Mouse (Mus musculus): ENCODE results near the gene 1700001J03Rik. TPM values are rescaled to one million over a fixed set of nuclear protein-coding genes. Genes with fewer than 3 reads are reported as not detected.

The 1700001J03Rik gene
- total and polyA plus RNA-seq, 3 experiments = 0.18 TPM; not detected in 2

DNA sequence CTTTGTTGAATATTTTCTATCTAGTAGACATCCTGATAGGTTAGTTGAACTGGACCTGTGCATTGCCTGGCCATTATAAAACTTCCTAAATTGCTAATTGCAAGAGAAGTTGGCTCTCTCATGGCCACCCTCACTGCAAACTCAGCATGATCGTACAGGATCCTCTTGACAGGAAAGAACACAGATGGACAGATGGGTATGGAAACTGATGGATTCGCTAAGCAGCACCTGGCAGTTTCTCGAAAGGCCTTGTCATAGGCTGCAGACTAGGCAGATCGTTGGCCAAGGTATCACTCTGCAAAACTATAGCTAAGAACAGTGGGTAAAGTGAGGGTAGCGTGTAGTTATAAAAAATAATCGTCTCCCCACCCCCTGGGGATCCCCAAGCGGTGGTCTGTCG is 8.3 kb upstream of the 1700001J03Rik start:
- Histone ChIP-seq H3K36me3 (ENCODE audit: control insufficient read depth in 1 of 2, insufficient read depth in 2 of 2, low read length in 2 of 2) (no peaks in the 10 kb centered on the region), H3K27ac (ENCODE audit: control insufficient read depth, low read depth, low read length) (no peak overlapping the region), H3K4me3 (ENCODE audit: control insufficient read depth in 1 of 2, insufficient read depth in 1 of 2, low read depth in 2 of 2, low read length in 2 of 2) (no peak overlapping the region)

DNA sequence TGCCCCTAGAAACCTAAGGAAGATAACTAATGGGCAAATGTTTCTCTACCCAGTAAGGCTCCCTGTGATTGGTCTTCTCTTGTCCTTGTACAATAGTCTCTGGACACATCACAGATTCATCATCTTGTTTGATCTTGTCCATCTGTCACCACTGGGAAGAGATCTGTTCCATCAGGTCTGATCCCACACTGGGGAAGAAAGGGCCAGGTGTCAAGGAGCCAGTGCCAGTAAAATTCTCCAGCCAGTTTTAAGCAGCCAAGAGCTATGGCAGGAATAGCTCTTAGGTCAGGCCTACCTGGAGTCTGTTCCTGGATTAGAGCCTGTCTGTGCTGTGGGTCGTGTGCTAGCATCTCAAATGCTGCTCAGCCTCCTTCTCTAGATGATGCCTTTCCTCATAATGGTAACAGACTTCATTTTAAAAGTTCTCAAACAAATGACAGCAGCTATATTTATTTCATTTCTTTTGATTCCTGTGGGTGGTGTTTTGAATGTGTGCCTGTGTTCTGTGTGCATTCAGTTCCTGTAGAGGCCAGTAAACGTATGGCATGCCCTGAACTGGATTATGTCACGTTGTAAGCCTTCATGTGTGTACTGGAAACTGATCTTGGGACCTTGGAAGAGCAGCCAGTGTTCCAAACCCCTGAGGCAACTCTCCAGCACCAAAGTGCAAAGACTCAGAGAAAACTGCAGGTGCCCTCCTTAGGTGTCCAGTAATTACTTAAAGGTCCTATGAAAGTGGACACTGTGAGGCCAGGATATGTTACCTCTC is 5.6 kb upstream of the 1700001J03Rik start:
- Histone ChIP-seq H3K9me3 (replicated peaks; ENCODE audit: insufficient read depth, low read length) (no peaks in the 10 kb centered on the region), H3K4me3 (ENCODE audit: control insufficient read depth in 1 of 2, insufficient read depth in 1 of 2, low read depth in 2 of 2, low read length in 2 of 2) (no peak overlapping the region), H3K36me3 (ENCODE audit: control insufficient read depth in 1 of 2, insufficient read depth in 2 of 2, low read length in 2 of 2) (no peaks in the 10 kb centered on the region), H3K27ac (ENCODE audit: control insufficient read depth, low read depth, low read length) (no peak overlapping the region), H3K79me2 (ENCODE audit: control insufficient read depth, insufficient read depth, low read length, poor library complexity) (no peaks in the 10 kb centered on the region), H3K4me1 (ENCODE audit: control insufficient read depth in 1 of 2, insufficient read depth in 2 of 2, low read length in 2 of 2) (no peaks in the 10 kb centered on the region), H3K9ac (ENCODE audit: control insufficient read depth, low read depth, low read length, poor library complexity, severe bottlenecking) (no peak overlapping the region), H3K27me3 (ENCODE audit: control insufficient read depth in 1 of 2, insufficient read depth in 2 of 2, low read length in 2 of 2) (no peaks in the 10 kb centered on the region)
- TF ChIP-seq MAFK (IDR thresholded peaks at IDR 0.05; ENCODE audit: borderline replicate concordance, low read depth, low read length) (no peak), BHLHE40 (IDR thresholded peaks at IDR 0.05; ENCODE audit: borderline replicate concordance, low read depth, low read length) (no peak), POLR2AphosphoS5 (IDR thresholded peaks at IDR 0.05; ENCODE audit: borderline replicate concordance, low read depth, low read length) (no peak), ELF1 (IDR thresholded peaks at IDR 0.05; ENCODE audit: low read depth, low read length) (no peak), MYB (IDR thresholded peaks at IDR 0.05; ENCODE audit: low read depth, low read length) (no peak), E2F4 (IDR thresholded peaks at IDR 0.05; ENCODE audit: borderline replicate concordance, low read depth, low read length) (no peak), HCFC1 (IDR thresholded peaks at IDR 0.05; ENCODE audit: low read depth, low read length) (no peak), ZC3H11A (IDR thresholded peaks at IDR 0.05; ENCODE audit: low read depth, low read length) (no peak), TAL1 (IDR thresholded peaks at IDR 0.05; ENCODE audit: low read length) (no peak), MAX (IDR thresholded peaks at IDR 0.05; ENCODE audit: low read length) (no peak), UBTF (IDR thresholded peaks at IDR 0.05; ENCODE audit: borderline replicate concordance, insufficient read depth, low read depth, low read length) (no peak)
- DNase-seq (ENCODE audit: low read depth, low spot score) = no peak

More for the DNA sequence above, 8.3 kb upstream of the 1700001J03Rik start:
- no peak for DNase-seq (ENCODE audit: low read depth, low spot score)
- Histone ChIP-seq H3K79me2 (ENCODE audit: control insufficient read depth, insufficient read depth, low read length, poor library complexity) (no peaks in the 10 kb centered on the region), H3K27me3 (ENCODE audit: control insufficient read depth in 1 of 2, insufficient read depth in 2 of 2, low read length in 2 of 2) (no peaks in the 10 kb centered on the region), H3K9ac (ENCODE audit: control insufficient read depth, low read depth, low read length, poor library complexity, severe bottlenecking) (no peak overlapping the region), H3K4me1 (ENCODE audit: control insufficient read depth in 1 of 2, insufficient read depth in 2 of 2, low read length in 2 of 2) (no peaks in the 10 kb centered on the region), H3K9me3 (replicated peaks; ENCODE audit: insufficient read depth, low read length) (no peaks in the 10 kb centered on the region)
- TF ChIP-seq CHD2 (IDR thresholded peaks at IDR 0.05; ENCODE audit: low read length) = no peak
- TF ChIP-seq CTCF (IDR thresholded peaks at IDR 0.05 in 2 of 3, conservative IDR thresholded peaks at IDR 0.05 in 1 of 3; ENCODE audit: control insufficient read depth in 1 of 3, insufficient read depth in 1 of 3, low read depth in 2 of 3, low read length in 3 of 3, poor library complexity in 1 of 3, severe bottlenecking in 1 of 3) = no peak
- TF ChIP-seq RAD21 (IDR thresholded peaks at IDR 0.05; ENCODE audit: low read depth, low read length) = no peak
- TF ChIP-seq POLR2AphosphoS2 (IDR thresholded peaks at IDR 0.05; ENCODE audit: low read length) = no peak
- no peak for TF ChIP-seq CHD1 (IDR thresholded peaks at IDR 0.05; ENCODE audit: low read depth, low read length)
- TF ChIP-seq GATA1 (IDR thresholded peaks at IDR 0.05; ENCODE audit: low read depth, low read length) = no peak
- TF ChIP-seq USF2 (IDR thresholded peaks at IDR 0.05; ENCODE audit: borderline replicate concordance in 1 of 2, insufficient read depth in 1 of 2, low read depth in 1 of 2, low read length in 2 of 2) = no peak
- TF ChIP-seq ELF1 (IDR thresholded peaks at IDR 0.05; ENCODE audit: low read depth, low read length) = no peak
- no peak for TF ChIP-seq ETS1 (IDR thresholded peaks at IDR 0.05; ENCODE audit: low read depth, low read length)
- no peak for TF ChIP-seq POLR2AphosphoS5 (IDR thresholded peaks at IDR 0.05; ENCODE audit: borderline replicate concordance, low read depth, low read length)
- TF ChIP-seq KAT2A (conservative IDR thresholded peaks at IDR 0.05; ENCODE audit: low read depth, low read length) = no peak
- TF ChIP-seq BHLHE40 (IDR thresholded peaks at IDR 0.05; ENCODE audit: borderline replicate concordance, low read depth, low read length) = no peak
